Mouse (Mus musculus) midbrain, embryonic 15.5 days (tissue): ENCODE measurements at regions not wholly inside any gene's neighbourhood (a gene's known extent, or its start where the extent isn't known, plus 50 kb on each side); places are given as distances from the start of the nearest gene placed in this dataset.

Experiments used
- ATAC-seq: fragments of 200-750 bp; cut with Nextera tagmentation; replicated peaks from 2 replicates; pipeline ENCODE4 v1.8.0; 2017; ENCODE audit warnings: moderate TSS enrichment
- H3K27ac ChIP-seq: fragments of 300-500 bp; sonication (generic); 2 replicates; pipeline ENCODE4 v1.5.1; 2015; ENCODE audit warnings: mild to moderate bottlenecking, inconsistent platforms
- H3K27me3 ChIP-seq: fragments of 300-500 bp; sonication (generic); replicated peaks from 2 replicates; pipeline ENCODE4 v1.6.1; 2015; ENCODE audit warnings: inconsistent platforms
- H3K36me3 ChIP-seq: fragments of 300-500 bp; sonication (generic); replicated peaks from 2 replicates; pipeline ENCODE4 v1.6.1; 2015; ENCODE audit warnings: inconsistent platforms
- H3K4me1 ChIP-seq: fragments of 300-500 bp; sonication (generic); 2 replicates; pipeline ENCODE4 v1.6.1; 2015; ENCODE audit warnings: inconsistent platforms
- H3K4me2 ChIP-seq: fragments of 300-500 bp; sonication (generic); 2 replicates; pipeline ENCODE4 v1.6.1; 2015; ENCODE audit warnings: inconsistent platforms, mild to moderate bottlenecking, moderate library complexity
- H3K4me3 ChIP-seq: fragments of 300-500 bp; sonication (generic); 2 replicates; pipeline ENCODE4 v1.5.1; 2015; ENCODE audit warnings: mild to moderate bottlenecking, inconsistent platforms
- H3K9ac ChIP-seq: fragments of 300-500 bp; sonication (generic); 2 replicates; pipeline ENCODE4 v1.6.1; 2015; ENCODE audit warnings: mild to moderate bottlenecking, inconsistent platforms
- H3K9me3 ChIP-seq: fragments of 300-500 bp; sonication (generic); 2 replicates; pipeline ENCODE4 v1.6.1; 2016; ENCODE audit warnings: inconsistent platforms
- WGBS: fragments of 180-500 bp; shearing (Covaris S2); methylation state at CpG from one replicate; pipeline ENCODE4 v1.1.7; 2015; ENCODE audit warnings: mixed read lengths; 5-methylcytosine and 5-hydroxymethylcytosine counted together

DNA sequence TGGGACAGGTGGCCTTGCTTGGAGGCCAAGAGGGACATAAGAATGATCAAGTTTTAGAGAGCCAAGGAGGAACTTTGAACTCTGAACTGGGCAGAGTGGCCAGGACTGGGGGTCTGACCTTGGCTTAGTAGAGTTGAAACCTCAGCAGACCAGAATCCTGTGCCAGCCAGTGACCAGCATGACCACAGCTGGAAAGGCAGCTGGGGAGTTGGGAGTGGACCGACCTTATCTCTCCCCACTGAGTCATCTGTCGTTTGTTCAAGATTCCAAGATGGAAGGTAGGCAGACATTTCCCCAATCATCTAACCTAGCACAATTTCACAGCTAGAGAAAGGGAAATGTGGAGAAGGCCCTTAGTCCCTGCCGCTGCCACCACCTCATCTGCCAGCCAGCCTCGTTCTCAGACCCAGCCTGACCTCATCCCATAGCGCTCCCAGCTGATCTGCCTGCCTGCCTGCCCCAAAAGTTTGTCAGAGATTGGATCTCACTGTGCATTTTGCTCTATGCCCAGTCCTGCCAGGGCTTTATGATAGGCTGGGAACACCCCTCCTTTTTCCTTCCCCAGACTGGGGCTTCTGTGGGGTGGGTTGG is 53.1 kb upstream of the Btrc start:
- H3K27me3 ChIP-seq, result peaks cover 33% of the 10 kb centered on the region
- H3K9me3 ChIP-seq, result no peaks in the 10 kb centered on the region
- ATAC-seq, result no peak; the same call in 1 of the 2 replicates
- H3K27ac ChIP-seq, result peak overlapping the region; percentile 74
- 29% methylated on average over 5 of the region's 5 CpGs for WGBS
- H3K4me3 ChIP-seq, result peak overlapping the region; percentile 18; the same call in 1 of the 2 replicates
- H3K36me3 ChIP-seq, result no peaks in the 10 kb centered on the region
- peaks cover 40% of the 10 kb centered on the region for H3K4me1 ChIP-seq
- H3K4me2 ChIP-seq, result peak overlapping the region; percentile 44
- no peak overlapping the region for H3K9ac ChIP-seq

GRCm38 (mm10) chr19:45310944-45311603 is 52.5 kb upstream of the Btrc start:
- Histone ChIP-seq H3K4me1 (peaks cover 40% of the 10 kb centered on the region), H3K9me3 (no peaks in the 10 kb centered on the region), H3K9ac (0 out of 2 replicates have a peak overlapping the region, but pooled peaks have one; percentile 13), H3K27ac (peak overlapping the region; percentile 74), H3K4me2 (peak overlapping the region; percentile 44), H3K27me3 (peaks cover 28% of the 10 kb centered on the region), H3K36me3 (no peaks in the 10 kb centered on the region), H3K4me3 (peak overlapping the region; percentile 18; the same call in 1 of the 2 replicates)
- WGBS, result 7% methylated on average over 15 of the region's 15 CpGs
- ATAC-seq, result peak; percentile 62

DNA sequence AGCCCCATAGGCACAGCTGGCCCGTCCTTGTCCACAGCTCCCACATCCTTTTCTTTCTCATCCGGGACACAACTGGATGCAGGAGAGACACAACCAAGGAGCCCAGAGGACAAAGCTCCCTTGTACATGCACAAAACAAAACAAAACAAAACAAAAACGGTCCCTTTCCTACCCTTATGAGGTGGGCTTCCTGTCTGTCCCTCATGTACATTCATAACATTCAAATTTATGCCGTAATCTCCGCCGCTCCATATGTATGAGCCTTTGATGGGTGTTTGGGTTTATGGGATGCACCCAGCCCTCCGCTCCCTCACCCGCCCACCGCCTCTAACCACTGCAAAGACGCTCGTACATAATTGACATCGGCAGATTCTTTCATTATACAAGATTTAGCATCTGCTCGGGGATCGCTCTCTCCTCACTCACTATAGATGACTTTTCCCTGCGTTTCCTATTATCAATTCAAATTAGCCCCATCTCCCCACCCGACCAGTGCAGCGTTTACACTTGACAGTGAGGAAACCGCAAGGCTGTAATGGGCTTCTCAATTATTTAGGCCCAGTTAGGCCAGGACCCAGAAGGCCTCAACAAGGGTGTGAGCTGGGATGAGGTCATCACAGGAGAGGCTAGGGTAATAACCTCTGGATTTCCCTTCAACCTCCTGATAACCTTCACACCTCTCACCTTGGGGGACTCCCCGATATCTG is 51.5 kb upstream of the Btrc start:
- Histone ChIP-seq H3K27me3 (peaks cover 18% of the 10 kb centered on the region), H3K27ac (peak overlapping the region; percentile 74), H3K4me1 (peaks cover 38% of the 10 kb centered on the region), H3K4me2 (peak overlapping the region; percentile 20), H3K9ac (no peak overlapping the region), H3K4me3 (no peak overlapping the region), H3K9me3 (no peaks in the 10 kb centered on the region), H3K36me3 (no peaks in the 10 kb centered on the region)
- 14% methylated on average over 19 of the region's 19 CpGs for WGBS
- peak; percentile 70 for ATAC-seq

- WGBS, result 9% methylated on average over 6 of the region's 6 CpGs
- no peaks in the 10 kb centered on the region for H3K36me3 ChIP-seq
- H3K4me3 ChIP-seq, result no peak overlapping the region
- H3K9ac ChIP-seq, result no peak overlapping the region
- H3K4me2 ChIP-seq, result no peak overlapping the region
- H3K27me3 ChIP-seq, result peaks cover 15% of the 10 kb centered on the region
- ATAC-seq, result 0 out of 2 replicates have a peak, but pooled peaks have one; percentile 28
- peaks cover 42% of the 10 kb centered on the region for H3K4me1 ChIP-seq
- no peaks in the 10 kb centered on the region for H3K9me3 ChIP-seq
- peak overlapping the region; percentile 74 for H3K27ac ChIP-seq
Measured at GRCm38 (mm10) chr19:45312713-45313365, 50.7 kb upstream of the Btrc start.
